Mouse (Mus musculus): ENCODE measurements at regions not wholly inside any gene's neighbourhood (a gene's known extent, or its start where the extent isn't known, plus 50 kb on each side); places are given as distances from the start of the nearest gene placed in this dataset.

GRCm38 (mm10) chr6:15865271-15865670 is 144.8 kb downstream of the Mdfic start:
- DNase-seq, result no peak

GRCm38 (mm10) chr6:15882288-15882903 is 161.9 kb downstream of the Mdfic start:
- DNase-seq, result no peak

- DNase-seq, result no peak
Measured at GRCm38 (mm10) chr6:15893066-15893465, 172.6 kb downstream of the Mdfic start.

- no peak for DNase-seq
Measured at GRCm38 (mm10) chr6:15900495-15900894, 180.0 kb downstream of the Mdfic start.

GRCm38 (mm10) chr6:15902665-15903274 is 182.3 kb downstream of the Mdfic start:
- DNase-seq, result no peak

GRCm38 (mm10) chr6:15910420-15911167 is 190.1 kb downstream of the Mdfic start:
- DNase-seq, result no peak

GRCm38 (mm10) chr6:15929650-15930049 is 209.2 kb downstream of the Mdfic start:
- DNase-seq, result no peak

GRCm38 (mm10) chr6:15950251-15950650 is 229.8 kb downstream of the Mdfic start:
- no peak for DNase-seq

- DNase-seq, result peak; percentile 4
Measured at GRCm38 (mm10) chr6:15987334-15987733, 266.9 kb downstream of the Mdfic start.

All from retina, postnatal 1 day (tissue).